Mouse (Mus musculus) olfactory bulb, adult 2 months (tissue): ENCODE measurements around the gene Gm42417.

Source experiments
- CTCF ChIP-seq: fragments of 200-500 bp; IDR thresholded peaks from 2 replicates; pipeline ENCODE4 v1.5.1; 2012; ENCODE audit warnings: low read depth, mild to moderate bottlenecking, low read length, moderate library complexity; ENCODE audit not compliant: insufficient read depth
- POLR2A ChIP-seq: fragments of 200-500 bp; IDR thresholded peaks from 2 replicates; pipeline ENCODE4 v1.6.1; 2012; ENCODE audit warnings: mild to moderate bottlenecking, low read depth, low read length, moderate library complexity; ENCODE audit not compliant: insufficient read depth

DNA sequence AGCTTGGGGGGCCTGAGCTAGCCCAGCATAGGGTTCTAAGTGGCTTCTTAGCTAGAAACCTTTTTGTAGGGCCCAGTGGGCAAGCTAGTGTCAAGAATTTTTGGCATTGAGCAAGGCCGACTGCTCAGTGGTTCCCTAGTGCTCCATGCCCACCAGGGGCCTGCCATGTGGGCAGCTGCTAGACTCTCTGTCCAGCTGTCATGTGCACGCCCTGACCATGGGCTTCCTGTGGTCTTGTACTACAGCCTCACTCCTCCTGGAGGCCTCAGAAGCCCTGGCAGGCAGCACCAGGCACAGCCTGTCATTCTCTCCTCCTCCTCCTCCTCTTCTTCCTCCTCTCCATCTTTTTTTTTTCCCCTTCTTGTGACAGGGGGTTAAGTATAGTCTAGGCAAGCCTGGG lies 41.9 kb downstream of the Gm42417 start:
- TF ChIP-seq CTCF (no peak), POLR2A (no peak)
